Mouse (Mus musculus): ENCODE data around the gene Mmp27. TPM values are rescaled to one million over a fixed set of nuclear protein-coding genes. Genes with fewer than 3 reads are reported as not detected.

Mmp27 gene
- polyA plus RNA-seq (2014; fragmentation: Illumina TruSeq; extraction: RNeasy Lipid Tissue Mini Kit (QIAGEN cat#74804); ENCODE audit: low read depth, low replicate concordance): 1.3 TPM

DNA sequence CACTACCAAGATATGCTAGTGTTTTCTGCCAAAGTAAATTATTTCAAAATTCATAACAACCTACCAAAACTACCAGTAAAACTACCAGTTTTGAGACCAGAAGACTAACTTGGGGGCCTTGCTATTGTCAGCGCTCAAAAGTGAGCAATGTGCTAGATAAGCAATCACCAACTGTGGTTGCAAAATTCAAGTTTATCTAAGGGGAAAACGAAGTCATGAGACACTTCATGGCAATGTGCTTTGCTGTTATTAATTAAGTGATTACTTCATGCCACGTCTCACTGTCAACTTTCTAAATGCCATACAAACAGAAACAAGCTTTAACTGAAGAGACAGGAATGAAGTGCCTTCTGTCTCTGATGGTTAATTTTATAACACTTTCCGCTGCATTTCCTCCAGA, at the start of gene Mmp27:
Gene Mmp27 (plus strand): TSS at position 235 of the 400 bp plus-strand sequence.

DNA sequence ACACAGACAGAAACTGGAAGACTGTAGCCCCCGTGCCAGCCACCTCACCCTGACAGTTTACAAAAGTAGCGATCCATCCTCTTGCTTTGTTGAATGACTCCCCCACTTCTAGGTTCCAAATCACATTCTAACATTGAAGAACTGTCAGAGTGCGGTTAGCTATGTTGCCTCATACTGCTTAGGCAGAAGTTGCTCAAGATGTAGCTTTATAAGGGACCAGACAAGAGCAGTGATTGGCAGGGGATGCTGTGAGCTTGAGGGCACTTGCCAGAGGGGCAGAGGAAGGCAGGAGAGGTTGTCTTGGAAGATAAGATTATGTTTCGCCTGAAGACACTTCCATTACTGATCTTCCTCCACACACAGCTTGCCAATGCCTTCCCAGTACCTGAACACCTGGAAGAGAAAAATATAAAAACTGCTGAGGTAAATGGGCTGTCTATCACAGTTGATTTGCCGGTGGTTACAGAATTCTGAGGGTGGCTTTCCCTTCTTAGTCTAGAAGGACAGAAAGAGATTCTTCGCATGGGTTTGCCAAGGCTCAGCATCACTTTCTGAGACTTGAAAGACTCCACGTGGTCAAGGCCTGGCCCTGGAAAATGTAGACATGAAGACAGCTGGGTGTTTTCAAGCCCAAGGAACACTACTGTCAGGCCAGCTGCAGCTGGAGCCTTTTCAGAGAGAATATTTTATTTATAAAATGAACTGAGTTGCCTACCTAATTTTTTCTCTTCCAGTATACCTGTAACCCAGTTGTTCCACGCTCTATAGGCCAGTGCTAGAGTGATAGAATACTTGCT, 12.8 kb upstream of the Mmp27 start, which contains the start of gene Mmp8:
Gene Mmp8 (plus strand): TSS at position 236 of the 797 bp plus-strand sequence.

GRCm38 (mm10) chr9:7627931-7628330, 56.7 kb downstream of the Mmp27 start, which contains the start of gene Mmp20:
TSS of gene Mmp20 (plus strand) at chr9:7628231.

Other genes starting within 250 kb of the Mmp27 start
- gene Mmp12, start 227.0 kb upstream of the Mmp27 start, polyA plus RNA-seq (2014; fragmentation: Illumina TruSeq; extraction: RNeasy Lipid Tissue Mini Kit (QIAGEN cat#74804); ENCODE audit: low read depth, low replicate concordance): 0.56 TPM
- not detected for gene Mmp1b, start 183.3 kb upstream of the Mmp27 start, polyA plus RNA-seq (2014; fragmentation: Illumina TruSeq; extraction: RNeasy Lipid Tissue Mini Kit (QIAGEN cat#74804); ENCODE audit: low read depth, low replicate concordance)
- not detected for gene Mmp3, start 125.6 kb upstream of the Mmp27 start, polyA plus RNA-seq (2014; fragmentation: Illumina TruSeq; extraction: RNeasy Lipid Tissue Mini Kit (QIAGEN cat#74804); ENCODE audit: low read depth, low replicate concordance)
- gene Mmp10, start 69.0 kb upstream of the Mmp27 start, polyA plus RNA-seq (2014; fragmentation: Illumina TruSeq; extraction: RNeasy Lipid Tissue Mini Kit (QIAGEN cat#74804); ENCODE audit: low read depth, low replicate concordance): not detected
- not detected for gene Mmp8, start 12.9 kb upstream of the Mmp27 start, polyA plus RNA-seq (2014; fragmentation: Illumina TruSeq; extraction: RNeasy Lipid Tissue Mini Kit (QIAGEN cat#74804); ENCODE audit: low read depth, low replicate concordance)
- gene Mmp20, start 56.8 kb downstream of the Mmp27 start, polyA plus RNA-seq (2014; fragmentation: Illumina TruSeq; extraction: RNeasy Lipid Tissue Mini Kit (QIAGEN cat#74804); ENCODE audit: low read depth, low replicate concordance): not detected
- gene Mmp7, start 120.7 kb downstream of the Mmp27 start, polyA plus RNA-seq (2014; fragmentation: Illumina TruSeq; extraction: RNeasy Lipid Tissue Mini Kit (QIAGEN cat#74804); ENCODE audit: low read depth, low replicate concordance): 0.64 TPM
- gene Tmem123, start 192.6 kb downstream of the Mmp27 start, polyA plus RNA-seq (2014; fragmentation: Illumina TruSeq; extraction: RNeasy Lipid Tissue Mini Kit (QIAGEN cat#74804); ENCODE audit: low read depth, low replicate concordance): 76.7 TPM

Measured in liver, adult 10 weeks (tissue).